ENCODE assay signal across 8 mouse cellular contexts in the genomic region with DNA sequence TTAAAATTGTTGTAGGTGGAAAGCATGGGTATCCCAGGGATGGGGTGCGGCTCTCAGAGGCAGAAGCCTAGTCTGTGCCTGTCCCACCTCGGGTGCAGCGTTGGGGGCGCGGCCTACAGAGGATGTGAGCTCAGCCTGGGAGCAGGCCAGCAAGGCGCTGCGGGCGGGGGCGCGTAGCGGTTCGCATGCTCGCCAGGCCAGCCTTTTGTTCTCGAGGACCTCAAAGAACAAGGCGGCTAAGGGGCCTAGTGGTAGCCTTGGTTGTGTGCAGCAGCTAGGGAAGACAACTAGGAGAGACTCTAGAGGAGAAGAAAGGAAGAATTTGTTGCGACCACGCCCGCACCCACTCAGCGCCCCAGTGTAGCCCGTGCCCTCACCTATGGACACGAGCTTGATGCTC. TPM values are rescaled to one million over a fixed set of nuclear protein-coding genes. Genes with fewer than 3 reads are reported as not detected.
A peak's percentile ranks its signal among the peaks of the same experiment; 100 is the strongest.
DNase-seq lines count a peak whose midpoint lies in the region; ATAC-seq and TF ChIP-seq lines count a peak whose summit lies in the region.

No protein-coding gene starts in this region.

- TF ChIP-seq POLR2A in brain, embryonic 14.5 days (IDR thresholded peaks at IDR 0.05; ENCODE audit: borderline replicate concordance, extremely low read depth, insufficient read depth, insufficient read length, poor library complexity, severe bottlenecking), result 0 out of 2 replicates have a peak, but pooled peaks have one; percentile 9
- no peak for TF ChIP-seq POLR2A in testis, adult 2 months (IDR thresholded peaks at IDR 0.05; ENCODE audit: control insufficient read depth, low read depth, low read length)

- 0 out of 2 replicates have a peak, but pooled peaks cover 5% of the 10 kb centered on the region for H3K27me3 ChIP-seq in forebrain, embryonic 10.5 days (ENCODE audit: poor library complexity, severe bottlenecking)
- H3K27me3 ChIP-seq in heart, embryonic 15.5 days, result no peaks in the 10 kb centered on the region
- peaks cover 11% of the 10 kb centered on the region; the same call in 1 of the 2 replicates for H3K27me3 ChIP-seq in liver, embryonic 15.5 days
- no peaks in the 10 kb centered on the region for H3K27me3 ChIP-seq in neural tube, embryonic 12.5 days (replicated peaks)
- no peaks in the 10 kb centered on the region for H3K27me3 ChIP-seq in testis, adult 2 months (ENCODE audit: control insufficient read depth, insufficient read depth, low read length)

- peaks cover 35% of the 10 kb centered on the region for H3K36me3 ChIP-seq in forebrain, embryonic 10.5 days (replicated peaks)
- peaks cover 24% of the 10 kb centered on the region for H3K36me3 ChIP-seq in heart, embryonic 15.5 days
- peaks cover 10% of the 10 kb centered on the region; the same call in 1 of the 2 replicates for H3K36me3 ChIP-seq in liver, embryonic 15.5 days (replicated peaks)
- H3K36me3 ChIP-seq in neural tube, embryonic 12.5 days, result peaks cover 24% of the 10 kb centered on the region
- no peaks in the 10 kb centered on the region for H3K36me3 ChIP-seq in testis, adult 2 months (ENCODE audit: control insufficient read depth, insufficient read depth, low read length)

- TF ChIP-seq CTCF in brain, embryonic 14.5 days (IDR thresholded peaks at IDR 0.05; ENCODE audit: borderline replicate concordance, extremely low read depth, insufficient read depth, insufficient read length), result no peak
- no peak for TF ChIP-seq CTCF in testis, adult 2 months (IDR thresholded peaks at IDR 0.05; ENCODE audit: control insufficient read depth, insufficient read depth, insufficient replicate concordance, low read depth, low read length)

- H3K4me3 ChIP-seq in forebrain, embryonic 10.5 days, result peak overlapping the region; percentile 65
- H3K4me3 ChIP-seq in heart, embryonic 15.5 days, result peak overlapping the region; percentile 64
- H3K4me3 ChIP-seq in liver, embryonic 15.5 days (replicated peaks), result peak overlapping the region; percentile 58
- peak overlapping the region; percentile 56 for H3K4me3 ChIP-seq in neural tube, embryonic 12.5 days
- H3K4me3 ChIP-seq in testis, adult 2 months (ENCODE audit: control insufficient read depth, low read depth, low read length), result peak overlapping the region; percentile 84

- peak overlapping the region; percentile 93 for H3K27ac ChIP-seq in forebrain, embryonic 10.5 days
- peak overlapping the region; percentile 91 for H3K27ac ChIP-seq in heart, embryonic 15.5 days
- H3K27ac ChIP-seq in liver, embryonic 15.5 days (replicated peaks), result peak overlapping the region; percentile 55; the same call in 1 of the 2 replicates
- H3K27ac ChIP-seq in neural tube, embryonic 12.5 days, result peak overlapping the region; percentile 53
- H3K27ac ChIP-seq in testis, adult 2 months (ENCODE audit: control insufficient read depth, insufficient read depth, low read depth, low read length), result peak overlapping the region; percentile 75

- peak overlapping the region; percentile 69 for H3K9ac ChIP-seq in heart, embryonic 15.5 days
- H3K9ac ChIP-seq in liver, embryonic 15.5 days, result peak overlapping the region; percentile 45
- peak overlapping the region; percentile 76 for H3K9ac ChIP-seq in neural tube, embryonic 12.5 days

- DNase-seq in brain, embryonic 14.5 days (ENCODE audit: low read depth), result peak; percentile 90
- DNase-seq in forebrain, embryonic 10.5 days (ENCODE audit: extremely low spot score, low spot score), result peak; percentile 65
- peak; percentile 75 to 87 for DNase-seq in kidney, postnatal 25 days

- ATAC-seq in CD4-positive, CD25-positive, alpha-beta regulatory T cell, adult 4 months, result peak; percentile 31
- ATAC-seq in heart, embryonic 15.5 days (replicated peaks; ENCODE audit: insufficient number of reproducible peaks, insufficient read depth, low FRiP score, low read depth), result peak; percentile 53
- ATAC-seq in liver, embryonic 15.5 days (ENCODE audit: insufficient read depth), result peak; percentile 43
- peak; percentile 55 for ATAC-seq in neural tube, embryonic 12.5 days (ENCODE audit: low FRiP score, low read depth)

- peaks cover 27% of the 10 kb centered on the region for H3K4me1 ChIP-seq in forebrain, embryonic 10.5 days
- H3K4me1 ChIP-seq in heart, embryonic 15.5 days (replicated peaks), result peaks cover 19% of the 10 kb centered on the region
- peaks cover 42% of the 10 kb centered on the region for H3K4me1 ChIP-seq in liver, embryonic 15.5 days (replicated peaks)
- peaks cover 7% of the 10 kb centered on the region; the same call in 1 of the 2 replicates for H3K4me1 ChIP-seq in neural tube, embryonic 12.5 days
- H3K4me1 ChIP-seq in testis, adult 2 months (ENCODE audit: control insufficient read depth, insufficient read depth, low read length), result peaks cover 4% of the 10 kb centered on the region

- WGBS in forebrain, embryonic 10.5 days, result 15% methylated on average over 20 of the region's 21 CpGs
- 13% methylated on average over 21 of the region's 21 CpGs for WGBS in heart, embryonic 15.5 days
- 14% methylated on average over 21 of the region's 21 CpGs for WGBS in liver, embryonic 15.5 days (ENCODE audit: insufficient replicate concordance)
- WGBS in neural tube, embryonic 12.5 days, result 15% methylated on average over 21 of the region's 21 CpGs

- H3K4me2 ChIP-seq in heart, embryonic 15.5 days, result peak overlapping the region; percentile 70
- peak overlapping the region; percentile 85 for H3K4me2 ChIP-seq in liver, embryonic 15.5 days
- H3K4me2 ChIP-seq in neural tube, embryonic 12.5 days (replicated peaks), result peak overlapping the region; percentile 66

- no peaks in the 10 kb centered on the region for H3K9me3 ChIP-seq in forebrain, embryonic 10.5 days
- H3K9me3 ChIP-seq in heart, embryonic 15.5 days (replicated peaks), result no peaks in the 10 kb centered on the region
- H3K9me3 ChIP-seq in liver, embryonic 15.5 days (replicated peaks), result no peaks in the 10 kb centered on the region
- H3K9me3 ChIP-seq in neural tube, embryonic 12.5 days, result no peaks in the 10 kb centered on the region

RNA-seq across cellular contexts. Expression of a gene that starts 3.9 kb away (rescaled TPM):
- polyA plus RNA-seq in CD4-positive, CD25-positive, alpha-beta regulatory T cell, adult 4 months (2017; shearing (Covaris generic)), result 100 to 1,000 TPM; 199 to 249 TPM
- 372 and 441 TPM in 2 replicates for polyA plus RNA-seq in brain, embryonic 14.5 days (2012; rRNA removed)
- polyA plus RNA-seq in forebrain, embryonic 10.5 days (2016; fragmentation: Nextera tagmentation; extraction: Ambion mirVana), result 265 and 269 TPM in 2 replicates
- polyA plus RNA-seq in heart, embryonic 15.5 days (2015; fragmentation: Nextera tagmentation; extraction: Ambion mirVana), result 124 and 188 TPM in 2 replicates
- polyA plus RNA-seq in liver, embryonic 15.5 days (2015; fragmentation: Nextera tagmentation; extraction: Ambion mirVana), result 41.6 and 47.6 TPM in 2 replicates
- 158 and 170 TPM in 2 replicates for polyA plus RNA-seq in neural tube, embryonic 12.5 days (2016; fragmentation: Nextera tagmentation; extraction: Ambion mirVana)
- 49.6 and 96.4 TPM in 2 replicates for polyA plus RNA-seq in testis, adult 2 months (2012; rRNA removed)

RNA-seq across cellular contexts. Expression of a gene that starts 8.8 kb away (rescaled TPM):
- 10 to 100 TPM; 35.0 to 53.2 TPM for polyA plus RNA-seq in CD4-positive, CD25-positive, alpha-beta regulatory T cell, adult 4 months (2017; shearing (Covaris generic))
- 84.6 and 102 TPM in 2 replicates for polyA plus RNA-seq in brain, embryonic 14.5 days (2012; rRNA removed)
- polyA plus RNA-seq in forebrain, embryonic 10.5 days (2016; fragmentation: Nextera tagmentation; extraction: Ambion mirVana), result 22.2 and 25.7 TPM in 2 replicates
- 14.5 and 14.9 TPM in 2 replicates for polyA plus RNA-seq in heart, embryonic 15.5 days (2015; fragmentation: Nextera tagmentation; extraction: Ambion mirVana)
- 8.0 and 8.5 TPM in 2 replicates for polyA plus RNA-seq in liver, embryonic 15.5 days (2015; fragmentation: Nextera tagmentation; extraction: Ambion mirVana)
- polyA plus RNA-seq in neural tube, embryonic 12.5 days (2016; fragmentation: Nextera tagmentation; extraction: Ambion mirVana), result 16.5 and 18.2 TPM in 2 replicates
- 29.9 and 33.6 TPM in 2 replicates for polyA plus RNA-seq in testis, adult 2 months (2012; rRNA removed)

RNA-seq across cellular contexts. Expression of a gene that starts 24.9 kb away (rescaled TPM):
- 1,000 to 10,000 TPM in 1 of 2 experiments, 100 to 1,000 TPM in 1; 597 to 1,460 TPM for polyA plus RNA-seq in CD4-positive, CD25-positive, alpha-beta regulatory T cell, adult 4 months (2017; shearing (Covaris generic))
- polyA plus RNA-seq in brain, embryonic 14.5 days (2012; rRNA removed), result 1,601 and 1,926 TPM in 2 replicates
- 800 and 812 TPM in 2 replicates for polyA plus RNA-seq in forebrain, embryonic 10.5 days (2016; fragmentation: Nextera tagmentation; extraction: Ambion mirVana)
- 413 and 447 TPM in 2 replicates for polyA plus RNA-seq in heart, embryonic 15.5 days (2015; fragmentation: Nextera tagmentation; extraction: Ambion mirVana)
- 356 and 378 TPM in 2 replicates for polyA plus RNA-seq in liver, embryonic 15.5 days (2015; fragmentation: Nextera tagmentation; extraction: Ambion mirVana)
- polyA plus RNA-seq in neural tube, embryonic 12.5 days (2016; fragmentation: Nextera tagmentation; extraction: Ambion mirVana), result 527 and 575 TPM in 2 replicates
- polyA plus RNA-seq in testis, adult 2 months (2012; rRNA removed), result 85.8 and 143 TPM in 2 replicates

RNA-seq across cellular contexts. Expression of a gene that starts 36.0 kb away (rescaled TPM):
- 10 to 100 TPM; 54.0 to 68.6 TPM for polyA plus RNA-seq in CD4-positive, CD25-positive, alpha-beta regulatory T cell, adult 4 months (2017; shearing (Covaris generic))
- 76.5 and 110 TPM in 2 replicates for polyA plus RNA-seq in brain, embryonic 14.5 days (2012; rRNA removed)
- polyA plus RNA-seq in forebrain, embryonic 10.5 days (2016; fragmentation: Nextera tagmentation; extraction: Ambion mirVana), result 66.3 and 75.8 TPM in 2 replicates
- 70.3 and 76.6 TPM in 2 replicates for polyA plus RNA-seq in heart, embryonic 15.5 days (2015; fragmentation: Nextera tagmentation; extraction: Ambion mirVana)
- polyA plus RNA-seq in liver, embryonic 15.5 days (2015; fragmentation: Nextera tagmentation; extraction: Ambion mirVana), result 27.7 and 29.2 TPM in 2 replicates
- 86.7 and 93.3 TPM in 2 replicates for polyA plus RNA-seq in neural tube, embryonic 12.5 days (2016; fragmentation: Nextera tagmentation; extraction: Ambion mirVana)
- polyA plus RNA-seq in testis, adult 2 months (2012; rRNA removed), result 17.4 and 20.0 TPM in 2 replicates

RNA-seq across cellular contexts. Expression of a gene that starts 36.5 kb away (rescaled TPM):
- 10 to 100 TPM; 23.0 to 31.1 TPM for polyA plus RNA-seq in CD4-positive, CD25-positive, alpha-beta regulatory T cell, adult 4 months (2017; shearing (Covaris generic))
- polyA plus RNA-seq in brain, embryonic 14.5 days (2012; rRNA removed), result 3.0 and 4.0 TPM in 2 replicates
- 4.5 and 5.1 TPM in 2 replicates for polyA plus RNA-seq in forebrain, embryonic 10.5 days (2016; fragmentation: Nextera tagmentation; extraction: Ambion mirVana)
- polyA plus RNA-seq in heart, embryonic 15.5 days (2015; fragmentation: Nextera tagmentation; extraction: Ambion mirVana), result 14.3 and 17.2 TPM in 2 replicates
- 24.5 and 25.2 TPM in 2 replicates for polyA plus RNA-seq in liver, embryonic 15.5 days (2015; fragmentation: Nextera tagmentation; extraction: Ambion mirVana)
- 3.9 and 5.7 TPM in 2 replicates for polyA plus RNA-seq in neural tube, embryonic 12.5 days (2016; fragmentation: Nextera tagmentation; extraction: Ambion mirVana)
- 1.7 and 1.8 TPM in 2 replicates for polyA plus RNA-seq in testis, adult 2 months (2012; rRNA removed)

Comparison
In these comparisons a context has a peak if more than half of its experiments do, and no peak if none do; other contexts are left out.
1. Peak in every context shown above with its lines: DNase-seq, ATAC-seq, H3K4me3 ChIP-seq and H3K27ac ChIP-seq.